In genomic region chr2:180116081-180116493, GRCm38 (mm10) we compare ENCODE assay signal across 13 mouse cellular contexts. TPM values are rescaled to one million over a fixed set of nuclear protein-coding genes. Genes with fewer than 3 reads are reported as not detected.
DNase-seq lines count a peak whose midpoint lies in the region; ATAC-seq and TF ChIP-seq lines count a peak whose summit lies in the region.
"Had no signal": no experiment of that assay in that cellular context is flagged by ENCODE, and none has a peak within 500 bp of the region (broad histone marks: within the 10 kb centered on the region; RNA-seq: fewer than 3 reads in every experiment).

No protein-coding gene starts in this region.

- TF ChIP-seq CTCF in MEL (IDR thresholded peaks at IDR 0.05 in 2 of 3, conservative IDR thresholded peaks at IDR 0.05 in 1 of 3; ENCODE audit: control insufficient read depth in 1 of 3, insufficient read depth in 1 of 3, low read depth in 2 of 3, low read length in 3 of 3, poor library complexity in 1 of 3, severe bottlenecking in 1 of 3), result no peak

- TF ChIP-seq RAD21 in MEL (IDR thresholded peaks at IDR 0.05; ENCODE audit: low read depth, low read length), result no peak

- H3K27ac ChIP-seq in MEL (ENCODE audit: control insufficient read depth, low read depth, low read length), result no peak overlapping the region
- H3K27ac ChIP-seq in heart, embryonic 13.5 days (replicated peaks), result peak overlapping the region; percentile 65; the same call in 1 of the 2 replicates
- H3K27ac ChIP-seq in intestine, embryonic 15.5 days, result no peak overlapping the region

- no peaks in the 10 kb centered on the region for H3K27me3 ChIP-seq in MEL (ENCODE audit: control insufficient read depth in 1 of 2, insufficient read depth in 2 of 2, low read length in 2 of 2)
- H3K27me3 ChIP-seq in heart, embryonic 13.5 days (replicated peaks), result 0 out of 2 replicates have a peak, but pooled peaks cover 7% of the 10 kb centered on the region
- H3K27me3 ChIP-seq in intestine, embryonic 15.5 days (replicated peaks), result no peaks in the 10 kb centered on the region
- H3K27me3 ChIP-seq: Patski had no signal

- no peak for ATAC-seq in heart, embryonic 13.5 days (ENCODE audit: extremely low read depth, insufficient number of reproducible peaks, low FRiP score, low TSS enrichment)
- no peak for ATAC-seq in intestine, embryonic 15.5 days

- peak overlapping the region in 1 of 2 experiments; percentile 11; a peak in 1 of 4 replicates for H3K4me3 ChIP-seq in MEL (ENCODE audit: control insufficient read depth in 1 of 2, insufficient read depth in 1 of 2, low read depth in 2 of 2, low read length in 2 of 2)
- H3K4me3 ChIP-seq in heart, embryonic 13.5 days, result no peak overlapping the region
- no peak overlapping the region for H3K4me3 ChIP-seq in intestine, embryonic 15.5 days (replicated peaks)

- peaks cover 27 to 44% of the 10 kb centered on the region in 2 experiments for H3K4me1 ChIP-seq in MEL (ENCODE audit: control insufficient read depth in 1 of 2, insufficient read depth in 2 of 2, low read length in 2 of 2)
- peaks cover 62% of the 10 kb centered on the region for H3K4me1 ChIP-seq in heart, embryonic 13.5 days
- peaks cover 21% of the 10 kb centered on the region for H3K4me1 ChIP-seq in intestine, embryonic 15.5 days (replicated peaks)

- no peaks in the 10 kb centered on the region for H3K9me3 ChIP-seq in MEL (replicated peaks; ENCODE audit: insufficient read depth, low read length)
- H3K9me3 ChIP-seq in heart, embryonic 13.5 days, result no peaks in the 10 kb centered on the region
- H3K9me3 ChIP-seq in intestine, embryonic 15.5 days, result no peaks in the 10 kb centered on the region

- TF ChIP-seq POLR2A in MEL (IDR thresholded peaks at IDR 0.05; ENCODE audit: control insufficient read depth in 1 of 2, insufficient read depth in 1 of 2, low read depth in 1 of 2, low read length in 2 of 2, poor library complexity in 1 of 2), result no peak

- TF ChIP-seq EP300 in MEL (IDR thresholded peaks at IDR 0.05; ENCODE audit: low read depth in 1 of 2, low read length in 2 of 2), result peak in 1 of 2 experiments; percentile 45; a peak in 1 of 4 replicates

- peaks cover 13% of the 10 kb centered on the region for H3K79me2 ChIP-seq in MEL (ENCODE audit: control insufficient read depth, insufficient read depth, low read length, poor library complexity)

- DNase-seq in left cerebral cortex, adult 18-20 months (ENCODE audit: low spot score in 2 of 2), result peak; percentile 46 to 69
- DNase-seq in left cerebral cortex, postnatal 4 days, result no peak
- DNase-seq in MEL (ENCODE audit: low read depth, low spot score), result no peak
- DNase-seq in skeletal muscle tissue, adult 2 months (ENCODE audit: low read depth, low spot score), result peak; percentile 36
- no peak for DNase-seq in kidney, postnatal 36 days
- DNase-seq: adrenal gland, postnatal 14 days; cerebellum, postnatal 14 days had no signal

- 28% methylated on average over 10 of the region's 10 CpGs for WGBS in heart, embryonic 13.5 days
- WGBS in intestine, embryonic 15.5 days, result 70% methylated on average over 10 of the region's 10 CpGs

- intact Hi-C loops in left cerebral cortex, postnatal 4 days (cut with DNase I), result loop anchor here (5.0 kb wide), 1 partner anchor 44 kb away; the partner anchor contains the start of gene Mtg2

- peak overlapping the region; percentile 3; the same call in 1 of the 2 replicates for H3K9ac ChIP-seq in MEL (ENCODE audit: control insufficient read depth, low read depth, low read length, poor library complexity, severe bottlenecking)
- H3K9ac ChIP-seq in heart, embryonic 13.5 days, result 0 out of 2 replicates have a peak overlapping the region, but pooled peaks have one; percentile 16
- no peak overlapping the region for H3K9ac ChIP-seq in intestine, embryonic 15.5 days

- H3K4me2 ChIP-seq in heart, embryonic 13.5 days, result no peak overlapping the region
- H3K4me2 ChIP-seq in intestine, embryonic 15.5 days (replicated peaks), result no peak overlapping the region

- H3K36me3 ChIP-seq in MEL (ENCODE audit: control insufficient read depth in 1 of 2, insufficient read depth in 2 of 2, low read length in 2 of 2), result peaks cover 2 to 34% of the 10 kb centered on the region in 2 experiments; a peak in 3 of 4 replicates
- H3K36me3 ChIP-seq in heart, embryonic 13.5 days, result no peaks in the 10 kb centered on the region
- H3K36me3 ChIP-seq in intestine, embryonic 15.5 days, result no peaks in the 10 kb centered on the region

TF ChIP-seq in MEL, 35 proteins besides CTCF, POLR2A, EP300 and RAD21:
- TF ChIP-seq POLR2AphosphoS2 (IDR thresholded peaks at IDR 0.05; ENCODE audit: low read length) (no peak), MXI1 (IDR thresholded peaks at IDR 0.05; ENCODE audit: low read depth, low read length) (0 out of 2 replicates have a peak, but pooled peaks have one; percentile 18), HCFC1 (IDR thresholded peaks at IDR 0.05; ENCODE audit: low read depth, low read length) (no peak), CHD2 (IDR thresholded peaks at IDR 0.05; ENCODE audit: low read length) (no peak), JUND (IDR thresholded peaks at IDR 0.05; ENCODE audit: low read depth, low read length) (no peak), ZMIZ1 (IDR thresholded peaks at IDR 0.05; ENCODE audit: low read depth, low read length) (no peak), BHLHE40 (IDR thresholded peaks at IDR 0.05; ENCODE audit: borderline replicate concordance, low read depth, low read length) (no peak), NELFE (IDR thresholded peaks at IDR 0.05; ENCODE audit: low read depth, low read length) (0 out of 2 replicates have a peak, but pooled peaks have one; percentile 21), TCF12 (IDR thresholded peaks at IDR 0.05; ENCODE audit: low read depth, low read length) (peak; percentile 66), ELF1 (IDR thresholded peaks at IDR 0.05; ENCODE audit: low read depth, low read length) (0 out of 2 replicates have a peak, but pooled peaks have one; percentile 7), SIN3A (IDR thresholded peaks at IDR 0.05; ENCODE audit: low read length) (peak; percentile 64), MAFK (IDR thresholded peaks at IDR 0.05; ENCODE audit: borderline replicate concordance, low read depth, low read length) (no peak), RCOR1 (IDR thresholded peaks at IDR 0.05; ENCODE audit: low read depth, low read length) (no peak), USF1 (IDR thresholded peaks at IDR 0.05; ENCODE audit: low read depth, low read length) (peak; percentile 4; the same call in 1 of the 2 replicates), USF2 (IDR thresholded peaks at IDR 0.05; ENCODE audit: borderline replicate concordance in 1 of 2, insufficient read depth in 1 of 2, low read depth in 1 of 2, low read length in 2 of 2) (no peak), ETS1 (IDR thresholded peaks at IDR 0.05; ENCODE audit: low read depth, low read length) (peak; percentile 88)

RNA-seq across cellular contexts. Expression of gene Osbpl2, which starts 3.0 kb away (rescaled TPM):
- 10 to 100 TPM; 49.1 to 54.1 TPM for total RNA-seq in left cerebral cortex, adult 18-20 months (2021)
- 10 to 100 TPM; 61.9 to 64.5 TPM for total RNA-seq in left cerebral cortex, postnatal 4 days (2021)
- total RNA-seq in MEL (2012; rRNA removed), result 13.3 and 18.9 TPM in 2 replicates
- 10 to 100 TPM in 1 of 2 experiments, not detected in 1; 25.5 TPM for polyA plus RNA-seq in MEL (2012; ENCODE audit: insufficient read depth in 1 of 2, insufficient read length in 2 of 2, low read depth in 1 of 2, low replicate concordance in 2 of 2, missing spikeins in 1 of 2)
- 34.1 and 37.8 TPM in 2 replicates for polyA plus RNA-seq in heart, embryonic 13.5 days (2015; fragmentation: Nextera tagmentation; extraction: Ambion mirVana)
- 29.6 and 32.8 TPM in 2 replicates for polyA plus RNA-seq in intestine, embryonic 15.5 days (2015; fragmentation: Nextera tagmentation; extraction: Ambion mirVana)

RNA-seq across cellular contexts. Expression of gene Hrh3, which starts 11.8 kb away (rescaled TPM):
- 100 to 1,000 TPM in 1 of 2 experiments, 10 to 100 TPM in 1; 87.6 to 114 TPM for total RNA-seq in left cerebral cortex, adult 18-20 months (2021)
- total RNA-seq in left cerebral cortex, postnatal 4 days (2021), result 10 to 100 TPM; 16.6 to 17.4 TPM
- total RNA-seq in MEL (2012; rRNA removed), result not detected in 2 replicates
- polyA plus RNA-seq in MEL (2012; ENCODE audit: insufficient read depth in 1 of 2, insufficient read length in 2 of 2, low read depth in 1 of 2, low replicate concordance in 2 of 2, missing spikeins in 1 of 2), result not detected
- not detected in 2 replicates for polyA plus RNA-seq in heart, embryonic 13.5 days (2015; fragmentation: Nextera tagmentation; extraction: Ambion mirVana)
- 0.08 TPM in 1 of 2 replicates, not detected in the other for polyA plus RNA-seq in intestine, embryonic 15.5 days (2015; fragmentation: Nextera tagmentation; extraction: Ambion mirVana)
- total RNA-seq: adrenal gland, postnatal 14 days; hematopoietic stem cell, adult 5-6 weeks had no signal
- polyA plus RNA-seq: kidney, embryonic 16.5 days; lung, embryonic 16.5 days had no signal

RNA-seq across cellular contexts. Expression of gene Mtg2, which starts 45.7 kb away (rescaled TPM):
- total RNA-seq in left cerebral cortex, adult 18-20 months (2021), result 10 to 100 TPM; 13.7 to 17.5 TPM
- total RNA-seq in left cerebral cortex, postnatal 4 days (2021), result 10 to 100 TPM; 19.8 to 20.5 TPM
- 35.2 and 41.2 TPM in 2 replicates for total RNA-seq in MEL (2012; rRNA removed)
- 10 to 100 TPM in 1 of 2 experiments, not detected in 1; 30.9 TPM for polyA plus RNA-seq in MEL (2012; ENCODE audit: insufficient read depth in 1 of 2, insufficient read length in 2 of 2, low read depth in 1 of 2, low replicate concordance in 2 of 2, missing spikeins in 1 of 2)
- polyA plus RNA-seq in heart, embryonic 13.5 days (2015; fragmentation: Nextera tagmentation; extraction: Ambion mirVana), result 23.9 and 24.8 TPM in 2 replicates
- polyA plus RNA-seq in intestine, embryonic 15.5 days (2015; fragmentation: Nextera tagmentation; extraction: Ambion mirVana), result 24.9 and 28.2 TPM in 2 replicates

RNA-seq across cellular contexts. Expression of gene Adrm1, which starts 55.2 kb away (rescaled TPM):
- total RNA-seq in left cerebral cortex, adult 18-20 months (2021), result 100 to 1,000 TPM; 106 to 111 TPM
- 100 to 1,000 TPM; 117 to 118 TPM for total RNA-seq in left cerebral cortex, postnatal 4 days (2021)
- 287 and 295 TPM in 2 replicates for total RNA-seq in MEL (2012; rRNA removed)
- polyA plus RNA-seq in MEL (2012; ENCODE audit: insufficient read depth in 1 of 2, insufficient read length in 2 of 2, low read depth in 1 of 2, low replicate concordance in 2 of 2, missing spikeins in 1 of 2), result 100 to 1,000 TPM in 1 of 2 experiments, not detected in 1; 312 TPM
- polyA plus RNA-seq in heart, embryonic 13.5 days (2015; fragmentation: Nextera tagmentation; extraction: Ambion mirVana), result 150 and 155 TPM in 2 replicates
- polyA plus RNA-seq in intestine, embryonic 15.5 days (2015; fragmentation: Nextera tagmentation; extraction: Ambion mirVana), result 172 TPM in 2 replicates

Comparison
In these comparisons a context has a peak if more than half of its experiments do, and no peak if none do; other contexts are left out.
1. DNase-seq: peak in left cerebral cortex, adult 18-20 months (2 of 2) and skeletal muscle tissue, adult 2 months (single experiment); none in left cerebral cortex, postnatal 4 days (single experiment), MEL (single experiment) and kidney, postnatal 36 days (0 of 2).
2. RNA of gene Hrh3, which starts 11.8 kb away (total RNA-seq): 87.6 to 114 TPM in left cerebral cortex, adult 18-20 months and 16.6 to 17.4 TPM in left cerebral cortex, postnatal 4 days; not detected in MEL; every median in the first group is over 10 times any median in the second.